Mouse (Mus musculus) ES-E14 (cell line): ENCODE results near the gene Slc43a2. TPM values are rescaled to one million over a fixed set of nuclear protein-coding genes. Genes with fewer than 3 reads are reported as not detected.

Experiments
- DNase-seq: peaks from one replicate; pipeline ENCODE4 v3.0.0-alpha.2; 2013; ENCODE audit warnings: low read depth, low spot score
- H3K27ac ChIP-seq: 2 replicates; pipeline ENCODE4 v1.5.1; 2012; ENCODE audit warnings: low read depth, mild to moderate bottlenecking, low read length, moderate library complexity, mixed read lengths; ENCODE audit not compliant: poor library complexity, insufficient read depth, severe bottlenecking
- H3K36me3 ChIP-seq: 2 replicates; pipeline ENCODE4 v1.6.1; 2012; ENCODE audit warnings: mild to moderate bottlenecking, low read length, moderate library complexity, mixed read lengths; ENCODE audit not compliant: control insufficient read depth, poor library complexity, insufficient read depth, severe bottlenecking
- H3K4me1 ChIP-seq, 2 experiments: fragments of 150-350 bp in 1 of 2; sonication (generic) in 1 of 2; 2 replicates each; pipeline ENCODE4 v1.6.1; 2012; ENCODE audit warnings: low read length in 2 of 2, mild to moderate bottlenecking in 1 of 2, mixed read lengths in 1 of 2; ENCODE audit not compliant: control insufficient read depth in 2 of 2, insufficient read depth in 2 of 2, poor library complexity in 1 of 2
- H3K4me3 ChIP-seq, 2 experiments: fragments of 150-350 bp in 1 of 2; sonication (generic) in 1 of 2; 2 replicates each; pipeline ENCODE4 v1.5.1; 2012; ENCODE audit warnings: low read length in 2 of 2, low read depth in 1 of 2, mild to moderate bottlenecking in 1 of 2, mixed read lengths in 1 of 2; ENCODE audit not compliant: insufficient read depth in 1 of 2, poor library complexity in 1 of 2, severe bottlenecking in 1 of 2
- H3K9ac ChIP-seq: 2 replicates; pipeline ENCODE4 v1.6.1; 2012; ENCODE audit warnings: low read depth, mild to moderate bottlenecking, low read length, mixed read lengths; ENCODE audit not compliant: poor library complexity, insufficient read depth, severe bottlenecking
- H3K9me3 ChIP-seq: fragments of 150-350 bp; sonication (generic); 2 replicates; pipeline ENCODE4 v1.6.1; 2012; ENCODE audit warnings: low read depth, mild to moderate bottlenecking, low read length; ENCODE audit not compliant: control insufficient read depth, insufficient read depth
- CHD2 ChIP-seq: IDR thresholded peaks from 2 replicates; pipeline ENCODE4 v1.6.1; 2014; ENCODE audit warnings: mild to moderate bottlenecking, low read depth, low read length, inconsistent platforms
- HCFC1 ChIP-seq: IDR thresholded peaks from 2 replicates; pipeline ENCODE4 v1.6.1; 2012; ENCODE audit warnings: low read length, inconsistent platforms, borderline replicate concordance; ENCODE audit not compliant: insufficient read depth
- MAFK ChIP-seq: IDR thresholded peaks from 2 replicates; pipeline ENCODE4 v1.6.1; 2014; ENCODE audit warnings: mild to moderate bottlenecking, low read depth, low read length, inconsistent platforms; ENCODE audit not compliant: insufficient read depth
- ZC3H11A ChIP-seq: IDR thresholded peaks from 2 replicates; pipeline ENCODE4 v1.6.1; 2012; ENCODE audit warnings: low read depth, mild to moderate bottlenecking, inconsistent platforms, low read length, borderline replicate concordance
- ZNF384 ChIP-seq: IDR thresholded peaks from 2 replicates; pipeline ENCODE4 v1.6.1; 2012; ENCODE audit warnings: low read depth, low read length, inconsistent platforms
- in situ Hi-C, 2 experiments: fragments of 600-800 bp; cut with MboI; formaldehyde crosslinking; loops; one replicate each; pipeline ENCODE4 v1.15.1; 2025; ENCODE audit warnings: low sequenced_read_pairs in 2 of 2, inconsistent platforms in 1 of 2; ENCODE audit not compliant: unreplicated experiment in 2 of 2
- total RNA-seq: library from RNA; depleted of rRNA; stranded (reverse); fragments of 300-350 nt; gene quantifications from 2 replicates; pipeline ENCODE4 v1.2.3, GENCODE M21; 2012; rRNA removed

Slc43a2 gene
- 24.8 and 32.5 TPM in 2 replicates for total RNA-seq

DNA sequence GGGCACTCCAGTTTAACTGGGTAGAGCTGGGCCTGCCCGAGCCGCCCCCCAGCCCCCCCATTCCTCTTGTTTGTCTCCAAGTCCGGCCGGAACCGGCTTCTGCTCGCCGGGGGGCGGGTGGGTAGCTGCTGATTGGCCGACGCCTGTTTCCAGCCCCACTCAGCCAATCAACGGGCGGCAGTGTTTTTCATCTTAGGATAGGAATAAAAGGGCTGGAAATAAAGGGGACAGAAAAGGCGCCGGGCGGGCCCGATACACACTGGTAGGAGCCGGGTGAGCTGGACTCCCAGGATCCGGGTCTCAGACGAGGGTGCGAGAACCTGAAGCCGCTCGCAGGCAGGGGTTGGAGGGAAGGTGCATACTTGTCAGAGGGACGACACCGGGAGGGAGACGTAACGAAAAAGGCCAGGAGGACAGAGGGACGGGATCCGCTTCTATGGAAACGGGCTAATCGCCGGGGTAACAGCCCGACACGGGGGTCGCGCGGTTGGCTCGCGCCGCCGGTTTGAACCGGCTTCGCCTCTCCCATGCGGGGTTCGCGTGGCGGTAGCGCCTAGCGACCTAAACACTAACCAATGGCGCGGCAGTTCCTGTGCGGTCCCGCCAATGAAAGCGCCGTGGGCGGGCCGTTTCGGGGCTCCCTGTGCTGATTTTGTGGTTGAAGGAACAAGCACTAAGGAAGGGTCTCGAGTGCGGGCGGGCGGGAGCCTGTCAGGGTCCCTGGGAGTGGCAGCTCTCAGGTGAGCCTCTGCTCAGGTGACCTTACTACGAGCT, at the start of gene Slc43a2:
TSS of gene Slc43a2 (plus strand) at position 226 of the 774 bp plus-strand sequence.
- H3K9ac ChIP-seq = peak within 1 kb of the TSS; percentile 97
- in situ Hi-C loops = no loop called here
- H3K9me3 ChIP-seq = no peaks in the 10 kb centered on the region
- H3K4me3 ChIP-seq = peak within 1 kb of the TSS; percentile 91 to 93
- H3K36me3 ChIP-seq = no peaks in the 10 kb centered on the region; the same call in 1 of the 2 replicates
- peak; percentile 93 for DNase-seq
- no peak for TF ChIP-seq ZNF384
- peak; percentile 57; the same call in 1 of the 2 replicates for TF ChIP-seq HCFC1
- TF ChIP-seq CHD2 = peak; percentile 68; the same call in 1 of the 2 replicates
- peaks cover 4 to 5% of the 10 kb centered on the region in 2 experiments; a peak in 2 of 4 replicates for H3K4me1 ChIP-seq
- H3K27ac ChIP-seq = peak within 1 kb of the TSS; percentile 95

- Histone ChIP-seq H3K9ac (no peak overlapping the region; the same call in 1 of the 2 replicates), H3K27ac (no peak overlapping the region), H3K36me3 (peaks cover 21% of the 10 kb centered on the region), H3K4me1 (peaks cover 2 to 4% of the 10 kb centered on the region in 2 experiments; a peak in 3 of 4 replicates), H3K4me3 (peak overlapping the region in 1 of 2 experiments; percentile 98; a peak in 2 of 4 replicates), H3K9me3 (no peaks in the 10 kb centered on the region)
- no peak for DNase-seq
- in situ Hi-C loops = loop anchor here in 1 of 2 experiments (25.0 kb wide), 1 partner anchor 824 kb away; no protein-coding TSS in a partner anchor
- no peak for TF ChIP-seq HCFC1
These were observed 45.3 kb upstream of the Slc43a2 start for GRCm38 (mm10) chr11:75486192-75486591.

DNA sequence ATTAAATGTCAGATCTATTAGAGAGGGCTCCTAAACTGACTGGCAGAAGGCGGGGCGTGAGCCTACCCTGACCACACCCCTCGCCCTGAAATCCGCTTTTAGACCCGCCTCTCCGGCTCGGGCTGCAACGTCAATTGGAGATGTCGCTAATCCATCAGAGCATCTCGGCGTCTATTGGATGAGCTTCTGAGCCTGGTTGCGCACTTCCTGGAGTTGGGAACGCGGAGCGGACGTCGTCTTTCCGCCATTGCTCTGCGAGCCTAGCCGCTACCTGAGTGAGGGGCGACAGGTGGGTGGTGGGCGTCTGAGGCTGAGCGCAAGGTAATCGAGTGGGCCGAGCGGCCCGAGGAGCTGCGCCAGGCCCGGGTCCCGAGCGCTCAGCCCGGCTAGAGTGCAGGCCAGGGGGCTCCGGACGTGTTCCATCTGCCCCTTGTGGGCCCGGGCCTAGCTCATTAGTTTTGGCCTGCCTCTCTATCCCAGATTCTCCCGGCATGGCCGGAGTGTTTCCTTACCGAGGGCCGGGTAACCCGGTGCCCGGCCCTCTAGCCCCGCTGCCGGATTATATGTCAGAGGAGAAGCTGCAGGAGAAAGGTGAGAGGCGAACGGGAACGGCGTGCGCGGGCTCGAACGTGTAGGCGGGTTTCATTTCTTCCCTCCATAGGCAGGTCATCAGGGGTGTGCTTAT, 44.8 kb upstream of the Slc43a2 start, which contains the start of gene Prpf8:
TSS of gene Prpf8 (plus strand) at position 216 of the 685 bp plus-strand sequence.
- peak; percentile 77 for TF ChIP-seq HCFC1
- TF ChIP-seq CHD2 = peak; percentile 86
- no peak for TF ChIP-seq MAFK
- Histone ChIP-seq H3K4me3 (peak within 1 kb of the TSS; percentile 96 to 98), H3K27ac (peak within 1 kb of the TSS; percentile 77), H3K9me3 (no peaks in the 10 kb centered on the region), H3K36me3 (peaks cover 26% of the 10 kb centered on the region), H3K9ac (peak within 1 kb of the TSS; percentile 99), H3K4me1 (peaks cover 2 to 4% of the 10 kb centered on the region in 2 experiments; a peak in 3 of 4 replicates)
- in situ Hi-C loops = loop anchor here in 1 of 2 experiments (25.0 kb wide), 1 partner anchor 824 kb away; no protein-coding TSS in a partner anchor
- DNase-seq = peak; percentile 96

GRCm38 (mm10) chr11:75487496-75487895, 44.0 kb upstream of the Slc43a2 start:
- in situ Hi-C loops = loop anchor here in 1 of 2 experiments (25.0 kb wide), 1 partner anchor 825 kb away; no protein-coding TSS in a partner anchor
- Histone ChIP-seq H3K9me3 (no peaks in the 10 kb centered on the region), H3K36me3 (peaks cover 34% of the 10 kb centered on the region), H3K27ac (no peak overlapping the region), H3K9ac (peak overlapping the region; percentile 99), H3K4me3 (peak overlapping the region; percentile 96 to 98), H3K4me1 (peaks cover 2 to 4% of the 10 kb centered on the region in 2 experiments; a peak in 3 of 4 replicates)
- no peak for TF ChIP-seq ZNF384
- TF ChIP-seq CHD2 = no peak
- TF ChIP-seq MAFK = no peak
- no peak for TF ChIP-seq HCFC1
- TF ChIP-seq ZC3H11A = no peak
- no peak for DNase-seq
